Mouse (Mus musculus): ENCODE measurements around the gene Hba-x.

Hba-x gene

DNA sequence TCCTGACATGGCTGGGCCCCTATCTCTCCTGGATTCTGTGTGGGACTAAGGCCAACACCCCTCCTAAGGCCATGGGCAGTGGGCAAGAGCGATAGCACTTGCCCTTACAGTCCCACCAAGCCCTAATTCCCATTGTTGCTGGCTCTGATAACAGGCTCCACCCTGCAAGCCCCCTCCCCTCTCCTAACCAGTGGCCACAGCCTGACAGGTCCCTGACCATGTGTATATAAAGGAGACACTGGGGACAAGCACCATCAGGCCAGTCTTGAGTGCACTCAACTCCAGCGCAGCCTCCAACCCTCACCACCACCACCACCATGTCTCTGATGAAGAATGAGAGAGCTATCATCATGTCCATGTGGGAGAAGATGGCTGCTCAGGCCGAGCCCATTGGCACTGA lies at the start of gene Hba-x:
Hba-x (plus strand) TSS at position 54 of the 400 bp plus-strand sequence.
- DNase-seq (ENCODE audit: low read depth, low spot score) = no peak

GRCm38 (mm10) chr11:32227041-32227440 lies 49.2 kb upstream of the Hba-x start:
- DNase-seq (ENCODE audit: low read depth, low spot score) = no peak

GRCm38 (mm10) chr11:32227555-32227954 lies 48.6 kb upstream of the Hba-x start:
- no peak for DNase-seq (ENCODE audit: low read depth, low spot score)

- no peak for DNase-seq (ENCODE audit: low read depth, low spot score)
These were observed 47.8 kb upstream of the Hba-x start for GRCm38 (mm10) chr11:32228292-32228845.

GRCm38 (mm10) chr11:32230220-32230619 lies 46.0 kb upstream of the Hba-x start:
- DNase-seq (ENCODE audit: low read depth, low spot score) = no peak

GRCm38 (mm10) chr11:32231125-32231524 lies 45.1 kb upstream of the Hba-x start:
- DNase-seq (ENCODE audit: low read depth, low spot score) = no peak

- DNase-seq (ENCODE audit: low read depth, low spot score) = no peak
These were observed 43.4 kb upstream of the Hba-x start for GRCm38 (mm10) chr11:32232848-32233247.

DNA sequence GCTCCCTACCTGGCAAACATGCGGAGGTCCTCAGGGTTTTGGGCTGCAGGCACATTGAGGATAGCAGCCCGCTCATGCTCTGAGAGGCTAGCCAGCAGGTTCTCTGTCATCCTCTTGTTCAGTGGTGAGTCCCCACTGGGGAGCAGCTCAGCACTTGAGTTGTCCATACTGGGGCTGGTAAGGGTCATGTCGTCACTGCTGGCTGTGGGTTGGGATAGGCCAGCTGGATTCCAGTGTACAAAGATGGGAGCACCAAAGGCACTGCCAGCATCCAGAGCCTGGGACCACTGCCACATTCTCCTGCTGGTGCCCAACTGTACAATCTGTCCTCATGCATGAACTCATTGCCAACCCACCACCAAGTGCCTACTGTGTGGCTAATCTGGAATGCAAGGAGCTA lies 42.3 kb upstream of the Hba-x start:
- no peak for DNase-seq (ENCODE audit: low read depth, low spot score)

- no peak for DNase-seq (ENCODE audit: low read depth, low spot score)
These were observed 41.2 kb upstream of the Hba-x start for GRCm38 (mm10) chr11:32234816-32235485.

DNA sequence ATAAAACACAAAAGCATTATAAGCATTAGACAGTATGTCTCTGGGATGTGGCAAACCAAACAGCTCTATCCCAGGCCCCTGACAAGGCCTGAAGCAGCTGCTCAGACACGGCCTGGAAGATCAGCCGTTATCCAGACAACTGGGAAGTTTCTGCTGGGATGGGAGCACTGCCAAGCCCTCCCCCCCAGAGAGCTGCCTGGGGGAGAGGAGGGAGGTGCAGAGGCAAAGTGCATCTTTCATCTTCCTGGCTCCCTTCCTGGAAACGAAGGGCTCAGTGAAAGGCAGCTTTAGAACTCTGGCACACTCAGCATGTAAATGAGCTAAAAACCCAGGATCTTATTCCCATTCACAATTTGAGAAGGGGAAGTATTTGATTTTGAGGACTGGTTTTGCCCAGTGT lies 40.6 kb upstream of the Hba-x start:
- DNase-seq (ENCODE audit: low read depth, low spot score) = no peak

DNA sequence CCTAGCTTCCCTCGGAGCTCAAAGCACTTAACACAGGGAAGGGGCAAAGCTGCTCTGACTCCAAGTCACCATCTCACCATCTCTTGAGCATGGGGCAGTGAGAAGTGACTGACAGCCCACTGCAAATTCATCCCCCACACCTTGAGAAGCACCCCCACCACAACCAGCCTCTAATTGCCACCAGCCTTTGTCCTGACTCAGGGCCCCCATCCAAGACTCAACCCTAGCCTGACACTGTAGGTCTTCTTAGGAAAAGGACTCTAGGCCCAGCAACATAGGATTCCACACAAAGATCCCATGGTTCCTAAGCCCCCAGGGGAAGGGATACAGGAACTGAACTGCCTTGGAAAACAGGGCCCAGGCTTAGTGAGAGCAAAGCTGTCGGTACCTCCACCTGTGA lies 40.1 kb upstream of the Hba-x start:
- DNase-seq (ENCODE audit: low read depth, low spot score) = no peak

GRCm38 (mm10) chr11:32236712-32237410 lies 39.3 kb upstream of the Hba-x start:
- no peak for DNase-seq (ENCODE audit: low read depth, low spot score)

DNA sequence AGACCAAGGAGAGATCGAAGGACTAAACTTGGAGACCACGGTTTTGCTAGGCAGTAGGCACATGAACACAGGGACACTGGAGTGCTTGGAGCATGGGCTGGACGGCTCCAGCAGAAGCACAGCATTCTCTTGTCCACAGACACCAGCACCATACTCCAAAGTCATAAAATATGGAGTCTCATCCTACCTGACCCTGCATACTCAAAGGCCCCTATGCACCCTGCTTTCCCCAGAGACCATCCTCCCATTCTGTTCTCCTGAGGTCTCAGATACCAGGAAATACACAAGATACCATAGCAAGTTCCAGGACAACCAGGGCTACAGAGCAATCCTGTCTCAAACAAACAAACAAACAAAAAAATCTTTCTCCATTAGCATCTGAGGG lies 38.8 kb upstream of the Hba-x start:
- DNase-seq (ENCODE audit: low read depth, low spot score) = no peak

- DNase-seq (ENCODE audit: low read depth, low spot score) = no peak
These were observed 37.9 kb upstream of the Hba-x start for GRCm38 (mm10) chr11:32238093-32238860.

GRCm38 (mm10) chr11:32241391-32241790 lies 34.8 kb upstream of the Hba-x start:
- no peak for DNase-seq (ENCODE audit: low read depth, low spot score)

DNA sequence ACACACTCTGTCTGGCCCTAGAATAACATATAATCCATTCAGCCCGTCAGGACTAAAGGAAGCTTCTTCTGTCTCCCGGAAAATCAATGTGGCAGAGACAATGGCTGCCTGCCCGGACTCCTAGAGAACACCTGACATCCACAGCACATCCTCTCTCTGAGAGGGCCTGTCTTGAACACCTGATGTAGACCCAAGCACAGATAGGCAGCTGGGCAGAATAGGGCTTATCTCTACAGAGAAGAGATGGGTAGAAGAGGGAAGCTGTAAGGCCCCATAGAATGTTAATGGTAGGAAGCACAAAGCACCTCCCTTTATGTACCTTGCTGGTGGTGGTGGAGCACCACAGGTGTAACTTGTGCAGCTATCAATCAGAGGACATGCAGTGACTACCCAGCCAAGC lies 34.0 kb upstream of the Hba-x start:
- no peak for DNase-seq (ENCODE audit: low read depth, low spot score)

DNA sequence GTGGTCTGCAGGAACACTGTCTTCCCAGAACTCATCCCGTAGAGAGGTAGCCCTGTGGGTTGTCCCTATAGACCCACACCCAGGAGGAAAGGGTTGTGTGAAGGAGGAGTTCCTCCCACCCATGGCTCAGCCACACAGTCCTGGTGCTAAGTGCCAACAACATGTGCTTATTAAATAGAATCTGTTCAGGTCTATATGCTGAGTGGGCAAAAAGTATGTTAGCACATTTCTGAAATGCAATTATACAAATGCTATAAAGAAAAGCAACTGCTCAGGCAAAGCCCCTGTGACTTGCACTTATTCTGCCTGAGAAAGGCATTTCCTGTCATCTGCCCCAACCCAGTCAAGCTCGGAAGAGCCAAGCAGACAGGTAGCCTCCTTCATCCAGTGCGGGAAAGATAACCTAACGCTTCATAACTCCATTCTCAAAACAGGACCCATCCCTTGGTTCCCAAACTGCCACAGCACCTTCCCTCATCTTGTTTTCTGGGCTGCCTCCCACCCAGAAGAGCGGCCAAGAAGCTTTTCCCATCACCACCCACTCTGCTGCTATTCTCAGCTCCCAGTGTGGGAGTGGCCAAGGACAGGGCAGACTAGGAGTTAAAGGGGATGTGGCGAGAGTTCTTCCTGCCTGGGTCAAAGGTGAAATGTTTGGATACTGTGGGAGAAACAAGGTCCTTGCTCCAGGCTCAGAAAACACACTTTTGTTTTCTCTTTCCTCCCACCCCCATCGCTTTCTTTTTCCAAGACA lies 32.8 kb upstream of the Hba-x start:
- no peak for DNase-seq (ENCODE audit: low read depth, low spot score)

DNA sequence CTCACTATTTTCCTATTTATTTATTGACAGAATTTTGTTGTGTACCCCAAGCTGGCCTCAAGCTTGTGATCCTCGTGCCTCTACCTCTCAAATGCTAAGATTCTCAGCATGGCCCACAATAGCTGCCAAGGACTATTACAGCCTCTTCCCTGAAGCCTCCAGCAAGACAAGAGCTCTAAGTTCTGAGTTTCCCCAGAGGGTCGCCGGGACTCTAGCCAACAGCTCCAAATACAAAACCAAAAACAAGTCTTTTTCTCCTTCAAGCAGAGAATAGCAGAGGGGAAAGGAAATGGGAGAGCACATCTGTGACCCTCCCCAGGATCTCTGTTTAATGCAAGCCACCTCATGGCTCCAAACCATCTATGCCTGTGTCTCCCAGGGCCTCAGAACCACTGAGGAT lies 32.1 kb upstream of the Hba-x start:
- DNase-seq (ENCODE audit: low read depth, low spot score) = no peak

- DNase-seq (ENCODE audit: low read depth, low spot score) = no peak
These were observed 31.6 kb upstream of the Hba-x start for GRCm38 (mm10) chr11:32244617-32245016.

DNA sequence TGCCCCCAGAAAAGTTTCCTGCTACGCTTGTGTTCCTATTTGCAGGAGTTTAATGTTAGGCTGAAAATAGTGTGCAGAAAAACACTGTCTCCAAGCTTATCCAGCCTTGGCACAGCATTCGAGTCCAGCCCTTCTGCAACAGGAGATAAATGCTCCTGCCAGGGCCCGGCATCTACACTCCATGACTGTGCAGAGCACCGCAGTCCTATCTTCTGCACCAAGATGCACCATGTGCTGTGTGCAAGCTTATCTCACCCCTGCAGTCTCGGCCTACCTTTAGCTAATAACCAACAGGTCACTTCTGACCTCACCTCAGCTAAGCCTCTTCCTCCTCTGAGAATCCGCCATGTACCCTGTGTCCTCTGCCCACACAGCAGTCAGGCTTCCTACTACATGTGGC lies 30.6 kb upstream of the Hba-x start:
- DNase-seq (ENCODE audit: low read depth, low spot score) = no peak

- no peak for DNase-seq (ENCODE audit: low read depth, low spot score)
These were observed 29.1 kb upstream of the Hba-x start for GRCm38 (mm10) chr11:32247068-32247467.

DNA sequence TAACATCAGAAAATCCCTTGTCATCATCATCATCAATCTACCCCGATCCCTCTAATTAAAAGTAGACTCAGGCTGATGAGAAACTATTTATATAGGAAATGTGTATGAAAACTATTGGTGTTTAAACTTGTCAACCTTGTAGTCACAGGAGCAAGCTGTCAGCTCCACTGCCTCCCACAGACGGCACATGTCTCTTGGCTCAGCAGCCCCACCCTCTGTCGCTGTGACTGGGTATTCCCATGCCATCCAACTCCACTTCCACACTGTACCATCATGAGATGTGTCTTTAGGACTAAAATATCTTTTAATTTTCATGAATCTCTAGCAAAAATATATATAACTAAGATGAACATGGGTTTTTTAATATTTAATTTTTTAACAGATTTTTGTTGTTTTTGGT lies 27.9 kb upstream of the Hba-x start:
- DNase-seq (ENCODE audit: low read depth, low spot score) = no peak

Measured in forelimb bud, embryonic 11.5 days (tissue).